Mouse (Mus musculus) liver, adult (tissue): ENCODE measurements around the gene Pdpn.

ENCODE experiments used
- GATA4 ChIP-seq: IDR thresholded peaks from 2 replicates; pipeline ENCODE4 v1.6.1; 2014; ENCODE audit warnings: mild to moderate bottlenecking, low read length; ENCODE audit not compliant: insufficient replicate concordance

Gene Pdpn

GRCm38 (mm10) chr4:143305031-143305430 is 5.7 kb upstream of the Pdpn start:
- no peak for TF ChIP-seq GATA4

DNA sequence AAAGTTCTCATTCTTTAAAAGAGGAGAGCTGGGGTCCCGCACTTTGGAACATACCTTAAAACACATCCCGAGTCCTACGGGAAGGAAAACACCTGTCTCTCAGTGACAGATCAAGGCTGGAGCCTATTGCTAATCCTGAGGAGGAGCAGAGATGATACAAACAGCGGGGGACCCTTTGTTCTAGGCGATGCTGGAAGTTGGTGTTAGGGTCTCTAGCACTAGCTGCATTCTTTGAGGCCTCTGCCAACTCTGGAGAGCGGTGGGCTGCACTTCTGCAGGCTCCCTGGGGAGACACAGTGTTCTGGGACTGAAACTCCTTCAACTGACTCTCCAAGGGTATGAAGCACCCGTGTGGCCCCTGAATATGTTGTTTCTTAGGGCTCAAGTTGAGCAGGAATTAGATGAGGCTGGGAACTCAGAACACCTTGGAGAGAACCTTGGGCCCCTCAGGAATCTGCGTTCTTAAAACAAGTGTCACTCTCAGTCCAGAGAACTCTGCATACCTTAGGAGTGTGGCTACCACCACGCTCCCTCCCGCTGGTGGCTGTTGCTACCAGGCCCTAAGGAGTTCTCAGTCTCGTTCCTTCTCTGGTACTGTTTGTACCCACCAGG is 3.0 kb upstream of the Pdpn start:
- no peak for TF ChIP-seq GATA4

- TF ChIP-seq GATA4 = no peak
Measured at GRCm38 (mm10) chr4:143301875-143302274, 2.5 kb upstream of the Pdpn start.

DNA sequence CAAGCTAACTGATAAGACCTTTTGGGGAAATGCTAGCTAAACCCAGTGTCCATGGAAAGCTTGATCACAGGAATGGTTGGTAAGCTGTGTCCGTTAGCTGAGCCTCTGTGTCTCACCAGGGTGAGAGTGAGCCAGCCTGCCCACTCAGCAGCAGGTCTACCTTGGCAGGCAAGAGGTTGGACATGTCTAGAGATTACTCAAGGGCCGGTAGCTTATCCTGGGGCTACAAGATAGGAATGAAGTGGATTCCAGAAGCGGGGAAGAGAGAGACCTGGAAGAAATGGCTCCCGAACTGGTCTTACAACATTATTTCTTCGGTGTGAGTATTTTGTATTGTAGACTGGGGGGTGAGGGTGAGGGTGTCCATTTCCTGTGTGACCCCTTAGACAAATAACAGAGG is 1.7 kb upstream of the Pdpn start:
- TF ChIP-seq GATA4 = no peak

DNA sequence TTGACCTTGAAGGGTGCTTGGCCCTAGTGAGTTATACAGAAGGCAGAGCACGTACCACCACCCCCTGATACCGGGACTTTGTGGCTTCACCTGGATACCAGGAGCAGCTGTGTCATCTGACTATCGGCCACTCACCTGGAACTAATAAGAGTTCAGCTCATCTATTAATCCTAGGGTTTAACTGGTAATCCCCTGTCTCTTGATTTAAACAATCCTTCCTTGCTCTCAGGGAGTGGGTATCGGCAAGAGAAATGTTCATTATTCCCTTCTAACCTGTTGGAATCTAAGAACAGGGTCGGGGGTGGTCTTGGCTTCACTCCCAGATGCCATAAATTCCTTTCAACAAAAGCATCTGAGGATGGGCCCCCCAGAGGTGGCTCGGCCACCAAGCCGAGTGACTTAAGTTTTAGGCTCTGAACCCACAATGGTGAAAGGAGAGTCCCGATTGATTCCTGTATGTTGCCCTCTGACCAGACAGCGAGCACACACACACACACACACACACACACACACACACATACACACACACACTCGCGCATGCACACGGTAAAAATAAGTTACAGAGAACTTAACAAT is 837 bp upstream of the Pdpn start:
- TF ChIP-seq GATA4 = no peak

DNA sequence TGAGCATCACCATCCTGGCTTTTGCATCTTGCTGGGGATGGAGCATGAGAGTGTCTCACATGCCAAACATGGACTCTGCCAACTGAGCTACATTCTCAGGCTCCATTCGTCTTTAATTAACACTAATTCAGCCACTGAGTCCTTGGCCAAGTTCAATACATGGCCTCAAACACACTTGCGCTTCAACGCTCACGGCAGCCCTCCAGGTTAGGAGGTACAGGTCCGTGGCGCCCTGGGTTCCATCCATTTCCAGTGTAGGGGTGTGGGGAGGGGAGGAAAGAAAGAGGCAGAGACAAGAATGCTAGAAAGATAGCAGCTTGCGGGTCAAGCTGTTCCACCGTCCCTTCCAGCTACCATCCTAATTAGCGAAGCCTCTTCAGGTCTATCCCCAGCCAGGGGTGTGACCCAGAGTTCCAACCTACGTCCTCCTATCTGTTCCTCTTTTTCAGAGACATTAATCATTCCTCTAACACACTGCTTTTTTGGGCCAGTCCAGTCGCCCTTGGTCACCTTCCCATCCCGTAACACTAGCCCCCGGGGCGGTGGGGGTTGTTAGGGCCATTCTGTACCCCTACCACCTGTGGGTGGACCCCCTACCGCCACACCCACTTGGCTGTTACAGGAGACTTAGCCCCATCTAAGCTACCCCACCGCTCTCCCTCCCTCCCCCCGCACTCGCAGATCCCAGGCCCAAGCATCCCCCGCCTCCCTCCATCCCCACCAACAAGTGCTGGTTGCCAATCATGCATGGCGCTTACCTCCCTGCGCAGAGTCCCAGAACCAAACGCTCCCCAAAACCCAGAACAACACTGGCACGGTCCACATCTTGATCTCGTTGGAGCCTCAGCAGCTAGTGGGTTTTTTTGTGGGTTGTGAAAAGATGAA is 691 bp downstream of the Pdpn start:
- no peak for TF ChIP-seq GATA4

DNA sequence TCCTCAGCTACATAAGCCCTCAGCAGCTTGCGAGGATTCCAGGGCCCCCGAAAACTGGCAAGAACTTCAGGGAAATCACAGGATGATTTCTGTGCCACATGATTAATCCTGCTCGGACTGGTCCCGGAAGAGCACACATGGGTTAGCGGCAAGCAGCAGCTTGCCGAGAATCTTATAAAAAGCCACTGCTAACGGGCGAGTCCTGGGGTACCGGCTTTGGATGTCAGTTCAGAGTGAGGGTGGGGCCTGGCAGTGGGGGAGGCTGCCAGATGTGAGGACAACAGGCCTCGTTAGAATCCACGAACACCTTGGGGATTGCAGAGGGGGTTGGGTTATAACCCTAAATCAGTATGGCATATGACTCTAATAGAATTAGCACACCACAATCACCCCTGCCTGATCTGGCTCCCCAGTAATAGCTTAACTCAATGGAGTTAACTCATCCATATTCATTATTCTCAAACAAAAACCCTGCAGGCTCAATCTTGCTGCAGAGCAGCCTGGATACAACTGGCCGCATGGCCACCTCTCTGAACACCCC is 2.3 kb downstream of the Pdpn start:
- TF ChIP-seq GATA4 = no peak

DNA sequence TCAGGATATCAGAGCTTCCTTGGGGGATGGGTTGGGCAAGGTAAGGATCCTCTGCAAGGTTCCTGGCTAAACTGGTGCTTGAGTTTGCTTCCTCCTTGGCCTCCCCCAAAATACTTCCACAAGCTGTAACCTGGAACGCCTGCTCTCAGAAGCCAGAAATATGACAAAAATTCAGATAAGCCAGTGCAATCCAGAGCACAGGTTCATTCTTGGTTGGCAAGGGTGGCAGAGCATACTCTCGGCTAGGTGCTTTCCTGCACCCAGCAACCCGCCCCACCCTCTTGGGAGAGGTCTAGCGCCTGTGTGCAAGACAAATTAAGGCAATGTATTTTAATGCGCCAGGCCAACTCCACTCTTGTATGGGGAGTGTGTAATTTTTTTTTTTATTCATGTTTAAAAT is 3.2 kb downstream of the Pdpn start:
- no peak for TF ChIP-seq GATA4

DNA sequence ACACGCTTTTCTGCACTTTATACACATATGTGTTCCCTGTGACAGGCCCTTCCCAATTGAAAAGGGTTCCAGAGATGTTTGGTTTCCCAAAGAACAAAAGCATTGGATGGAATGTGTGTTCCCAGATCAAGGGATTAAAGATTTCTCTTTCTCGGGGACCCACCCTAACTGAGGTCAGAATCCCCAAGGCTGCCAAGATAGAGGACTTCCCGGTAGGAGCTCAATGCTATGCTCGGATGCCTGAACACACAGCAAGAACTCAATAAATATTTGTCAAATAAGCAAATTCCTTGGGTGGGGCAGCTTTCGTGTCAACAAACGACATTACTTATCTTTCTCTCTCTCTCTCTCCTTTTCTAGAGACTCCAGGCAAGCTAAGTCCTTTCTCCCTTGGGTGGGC is 5.0 kb downstream of the Pdpn start:
- TF ChIP-seq GATA4 = no peak

DNA sequence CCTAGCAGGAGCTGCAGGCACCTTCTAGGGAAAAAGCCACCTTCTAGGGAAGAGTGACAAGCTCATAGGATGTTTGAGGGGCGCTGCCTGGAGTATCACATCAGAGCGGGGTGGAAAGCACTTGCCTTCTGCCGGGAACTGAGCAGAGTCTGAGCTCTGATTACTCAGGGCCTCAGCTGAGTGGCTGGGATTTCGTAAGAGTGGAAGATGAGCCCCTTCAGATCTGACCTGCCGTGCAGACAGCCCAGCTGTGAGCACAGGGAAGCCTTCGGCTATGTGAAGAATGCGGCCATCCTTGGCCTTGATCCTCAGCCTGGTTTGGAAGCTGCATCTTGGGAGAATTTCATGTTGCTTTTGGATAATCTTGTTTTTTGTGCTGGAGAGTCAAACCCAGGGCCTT is 10.5 kb downstream of the Pdpn start:
- no peak for TF ChIP-seq GATA4

DNA sequence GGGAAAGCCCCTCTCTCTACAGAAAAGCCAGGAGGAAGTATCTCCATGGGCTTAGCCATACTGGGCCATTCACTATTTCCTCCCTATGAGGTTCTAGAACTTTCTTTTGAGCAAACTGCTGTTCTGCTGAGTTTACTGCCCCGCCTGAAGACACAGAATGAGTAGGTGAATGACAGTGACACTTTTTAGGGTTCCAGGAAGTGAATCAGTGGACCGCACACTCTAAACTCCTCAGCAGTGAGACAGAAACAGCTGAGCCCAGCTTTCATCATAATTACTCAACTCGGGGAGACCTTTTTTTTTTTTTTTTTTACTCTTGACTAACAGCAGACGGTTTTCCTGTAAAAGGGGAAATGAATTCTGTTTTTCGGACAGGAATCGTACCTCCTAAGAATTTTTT is 10.9 kb downstream of the Pdpn start:
- no peak for TF ChIP-seq GATA4

DNA sequence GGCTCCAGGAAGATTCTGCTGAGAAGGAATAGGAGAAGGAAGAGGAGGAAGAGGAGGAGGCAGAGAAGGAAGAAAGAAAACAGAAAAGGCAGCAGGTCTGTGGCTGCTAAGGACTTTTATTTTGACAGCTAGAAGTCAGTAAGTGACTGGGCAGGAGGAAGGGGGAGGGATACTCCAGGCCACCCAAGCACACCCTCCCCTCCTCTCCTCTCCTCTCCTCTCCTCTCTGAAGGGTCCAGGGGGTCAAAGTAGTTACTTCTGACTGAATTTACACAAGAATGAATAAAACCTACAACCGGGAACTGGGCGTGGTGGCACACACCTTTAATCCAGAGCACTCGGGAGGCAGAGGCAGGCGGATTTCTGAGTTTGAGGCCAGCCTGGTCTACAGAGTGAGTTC is 12.3 kb downstream of the Pdpn start:
- no peak for TF ChIP-seq GATA4

DNA sequence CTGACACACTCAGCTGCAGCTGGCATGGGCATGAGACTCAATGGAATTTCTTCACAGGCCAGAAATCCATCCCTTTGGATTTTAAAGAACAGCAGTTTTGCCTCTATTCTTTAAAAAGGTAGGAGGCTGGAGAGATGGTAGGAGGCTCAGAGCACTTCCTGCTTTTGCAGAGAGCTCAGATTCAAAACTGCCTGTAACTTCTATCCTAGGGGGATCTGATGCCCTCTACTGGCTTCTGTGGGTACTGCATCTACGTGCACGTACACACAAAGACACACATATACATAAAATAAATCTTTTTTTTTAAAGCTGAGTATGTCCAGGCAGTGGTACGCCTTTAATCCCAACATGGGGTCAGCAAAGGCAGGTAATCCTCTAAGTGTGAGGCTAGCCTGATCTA is 19.2 kb downstream of the Pdpn start:
- TF ChIP-seq GATA4 = no peak

DNA sequence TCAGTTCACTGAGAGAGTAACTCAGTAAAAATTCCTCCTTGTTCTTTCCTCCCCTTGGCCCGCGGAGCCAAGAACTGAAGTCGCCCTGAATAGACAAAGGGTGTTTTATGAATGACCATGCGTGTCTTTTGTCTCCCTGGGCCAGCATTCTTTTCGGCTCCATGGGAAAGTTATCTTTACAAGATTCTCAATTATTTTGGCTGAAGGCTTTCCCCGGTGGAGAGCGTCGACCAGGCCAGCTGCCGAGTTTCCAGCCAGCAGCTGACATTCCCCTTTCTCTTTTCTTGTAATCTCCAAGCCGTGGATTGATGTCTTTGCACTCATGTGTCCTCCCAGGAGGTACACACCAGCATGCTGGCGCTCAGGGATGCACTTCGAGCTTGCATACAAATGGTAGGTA is 19.7 kb downstream of the Pdpn start:
- no peak for TF ChIP-seq GATA4

DNA sequence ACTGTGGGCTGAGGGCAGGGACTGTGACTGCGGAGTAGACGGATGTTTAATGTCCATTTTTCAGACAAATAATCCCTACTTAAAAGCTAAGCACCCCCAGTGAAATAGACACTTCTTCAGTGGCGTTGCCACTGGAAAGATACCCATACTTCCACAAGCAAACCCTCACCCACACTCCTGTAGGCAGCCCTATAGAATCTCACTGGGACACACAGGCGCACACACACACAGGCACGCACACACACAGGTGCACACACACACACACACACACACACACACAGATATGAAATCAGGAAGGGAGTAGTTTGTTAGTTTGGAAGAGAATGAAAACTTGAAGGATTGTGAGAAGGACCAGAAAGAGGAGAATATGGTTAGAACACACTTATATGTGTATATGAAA is 20.3 kb downstream of the Pdpn start:
- TF ChIP-seq GATA4 = no peak

DNA sequence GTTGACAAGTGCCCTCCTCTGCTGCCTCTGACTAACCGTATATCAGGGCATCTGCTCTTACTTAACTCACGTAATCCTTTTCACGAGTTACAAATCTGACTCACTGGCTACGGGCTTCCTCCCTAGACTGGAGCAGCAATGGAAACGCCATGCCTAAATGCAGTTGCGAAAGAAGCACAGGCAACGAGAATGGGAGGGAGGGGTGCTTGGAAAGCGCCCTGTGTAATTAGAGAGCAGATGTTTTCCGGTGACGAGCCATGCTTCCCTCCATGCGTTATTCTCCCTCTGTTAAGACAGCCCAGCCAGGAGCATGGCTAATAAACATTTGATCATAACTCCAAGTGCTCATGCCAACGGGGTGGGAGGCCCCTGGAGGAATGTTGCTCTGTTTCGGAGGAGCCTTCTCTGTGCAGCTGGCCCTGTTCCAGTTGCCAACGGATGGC is 20.9 kb downstream of the Pdpn start:
- TF ChIP-seq GATA4 = no peak
